Mouse (Mus musculus): ENCODE results near the gene Ikzf2. TPM values are rescaled to one million over a fixed set of nuclear protein-coding genes. Genes with fewer than 3 reads are reported as not detected.
A peak's percentile ranks its signal among the peaks of the same experiment; 100 is the strongest.

The Ikzf2 gene
- total and polyA plus RNA-seq, 2 experiments from 2014 or later: 1.8 to 7.3 TPM

- 97% methylated on average over 7 of the region's 7 CpGs for WGBS
- TF ChIP-seq CTCF (IDR thresholded peaks at IDR 0.05; ENCODE audit: low read depth): no peak
- no peaks in the 10 kb centered on the region for H3K27me3 ChIP-seq (ENCODE audit: insufficient read depth, low read length)
- H3K4me3 ChIP-seq (ENCODE audit: low read depth, low read length): no peak overlapping the region
- DNase-seq: no peak
- H3K9ac ChIP-seq: no peak overlapping the region
- H3K4me1 ChIP-seq (ENCODE audit: insufficient read depth): no peaks in the 10 kb centered on the region
- no peak overlapping the region for H3K27ac ChIP-seq (ENCODE audit: low read depth, low read length)
- H3K4me2 ChIP-seq (ENCODE audit: low read depth): no peak overlapping the region
- H3K36me3 ChIP-seq (ENCODE audit: insufficient read depth): no peaks in the 10 kb centered on the region
- ATAC-seq: no peak
- H3K9me3 ChIP-seq (ENCODE audit: low read length): no peaks in the 10 kb centered on the region
These were observed 180.4 kb downstream of the Ikzf2 start for GRCm38 (mm10) chr1:69506615-69507159.

- Histone ChIP-seq H3K27me3 (ENCODE audit: insufficient read depth, low read length) (no peaks in the 10 kb centered on the region), H3K9me3 (ENCODE audit: low read length) (no peaks in the 10 kb centered on the region), H3K4me1 (ENCODE audit: insufficient read depth) (no peaks in the 10 kb centered on the region), H3K9ac (no peak overlapping the region), H3K36me3 (ENCODE audit: insufficient read depth) (no peaks in the 10 kb centered on the region), H3K4me2 (ENCODE audit: low read depth) (no peak overlapping the region), H3K27ac (ENCODE audit: low read depth, low read length) (no peak overlapping the region), H3K4me3 (ENCODE audit: low read depth, low read length) (no peak overlapping the region)
- WGBS: 94% methylated on average over 6 of the region's 6 CpGs
- ATAC-seq (no peak), DNase-seq (no peak)
- no peak for TF ChIP-seq CTCF (IDR thresholded peaks at IDR 0.05; ENCODE audit: low read depth)
These were observed 181.0 kb downstream of the Ikzf2 start for GRCm38 (mm10) chr1:69506011-69506410.

GRCm38 (mm10) chr1:69500388-69500787 is 186.7 kb downstream of the Ikzf2 start:
- WGBS: 91% methylated on average over 3 of the region's 3 CpGs
- ATAC-seq: no peak
- Histone ChIP-seq H3K27me3 (ENCODE audit: insufficient read depth, low read length) (no peaks in the 10 kb centered on the region), H3K9ac (no peak overlapping the region), H3K4me3 (ENCODE audit: low read depth, low read length) (no peak overlapping the region), H3K36me3 (ENCODE audit: insufficient read depth) (no peaks in the 10 kb centered on the region), H3K9me3 (ENCODE audit: low read length) (no peaks in the 10 kb centered on the region), H3K27ac (ENCODE audit: low read depth, low read length) (no peak overlapping the region), H3K4me1 (ENCODE audit: insufficient read depth) (no peaks in the 10 kb centered on the region), H3K4me2 (ENCODE audit: low read depth) (no peak overlapping the region)
- no peak for TF ChIP-seq CTCF (IDR thresholded peaks at IDR 0.05; ENCODE audit: low read depth)
- no peak for DNase-seq

GRCm38 (mm10) chr1:69499652-69500051 is 187.4 kb downstream of the Ikzf2 start:
- H3K36me3 ChIP-seq (ENCODE audit: insufficient read depth): no peaks in the 10 kb centered on the region
- H3K9me3 ChIP-seq (ENCODE audit: low read length): no peaks in the 10 kb centered on the region
- H3K27ac ChIP-seq (ENCODE audit: low read depth, low read length): no peak overlapping the region
- DNase-seq: no peak
- TF ChIP-seq CTCF (IDR thresholded peaks at IDR 0.05; ENCODE audit: low read depth): no peak
- no peak overlapping the region for H3K4me3 ChIP-seq (ENCODE audit: low read depth, low read length)
- H3K9ac ChIP-seq: no peak overlapping the region
- no peak overlapping the region for H3K4me2 ChIP-seq (ENCODE audit: low read depth)
- H3K4me1 ChIP-seq (ENCODE audit: insufficient read depth): no peaks in the 10 kb centered on the region
- ATAC-seq: no peak
- H3K27me3 ChIP-seq (ENCODE audit: insufficient read depth, low read length): no peaks in the 10 kb centered on the region
- 85% methylated on average over 5 of the region's 5 CpGs for WGBS

GRCm38 (mm10) chr1:69498862-69499306 is 188.2 kb downstream of the Ikzf2 start:
- Histone ChIP-seq H3K9me3 (ENCODE audit: low read length) (no peaks in the 10 kb centered on the region), H3K4me2 (ENCODE audit: low read depth) (no peak overlapping the region), H3K9ac (no peak overlapping the region), H3K27ac (ENCODE audit: low read depth, low read length) (no peak overlapping the region), H3K4me3 (ENCODE audit: low read depth, low read length) (no peak overlapping the region), H3K36me3 (ENCODE audit: insufficient read depth) (no peaks in the 10 kb centered on the region), H3K4me1 (ENCODE audit: insufficient read depth) (no peaks in the 10 kb centered on the region), H3K27me3 (ENCODE audit: insufficient read depth, low read length) (no peaks in the 10 kb centered on the region)
- peak; percentile 27; the same call in 1 of the 2 replicates for ATAC-seq
- no peak for TF ChIP-seq CTCF (IDR thresholded peaks at IDR 0.05; ENCODE audit: low read depth)
- 9% methylated on average over 7 of the region's 7 CpGs for WGBS
- DNase-seq: no peak

- Histone ChIP-seq H3K4me2 (ENCODE audit: low read depth) (no peak overlapping the region), H3K27me3 (ENCODE audit: insufficient read depth, low read length) (no peaks in the 10 kb centered on the region), H3K9me3 (ENCODE audit: low read length) (no peaks in the 10 kb centered on the region), H3K36me3 (ENCODE audit: insufficient read depth) (no peaks in the 10 kb centered on the region), H3K9ac (no peak overlapping the region), H3K27ac (ENCODE audit: low read depth, low read length) (no peak overlapping the region), H3K4me3 (ENCODE audit: low read depth, low read length) (no peak overlapping the region), H3K4me1 (ENCODE audit: insufficient read depth) (no peaks in the 10 kb centered on the region)
- 84% methylated on average over 4 of the region's 4 CpGs for WGBS
- TF ChIP-seq CTCF (IDR thresholded peaks at IDR 0.05; ENCODE audit: low read depth): no peak
- DNase-seq (no peak), ATAC-seq (no peak)
These were observed 191.0 kb downstream of the Ikzf2 start for GRCm38 (mm10) chr1:69496055-69496454.

- Histone ChIP-seq H3K36me3 (ENCODE audit: insufficient read depth) (no peaks in the 10 kb centered on the region), H3K4me3 (ENCODE audit: low read depth, low read length) (no peak overlapping the region), H3K27ac (ENCODE audit: low read depth, low read length) (no peak overlapping the region), H3K27me3 (ENCODE audit: insufficient read depth, low read length) (no peaks in the 10 kb centered on the region), H3K9me3 (ENCODE audit: low read length) (no peaks in the 10 kb centered on the region), H3K9ac (no peak overlapping the region), H3K4me2 (ENCODE audit: low read depth) (no peak overlapping the region), H3K4me1 (ENCODE audit: insufficient read depth) (no peaks in the 10 kb centered on the region)
- DNase-seq: no peak
- ATAC-seq: no peak
- TF ChIP-seq CTCF (IDR thresholded peaks at IDR 0.05; ENCODE audit: low read depth): no peak
- WGBS: 77% methylated on average over 11 of the region's 11 CpGs
These were observed 193.6 kb downstream of the Ikzf2 start for GRCm38 (mm10) chr1:69493309-69494047.

All from forebrain, postnatal 0 days (tissue).